Mouse (Mus musculus) embryo, embryonic 10.5 days (tissue): ENCODE results near the gene Tmprss6.

Experiments used
- DNase-seq: peaks from one replicate; pipeline ENCODE4 v3.0.0-alpha.2; 2015; ENCODE audit warnings: low spot score

The Tmprss6 gene

DNA sequence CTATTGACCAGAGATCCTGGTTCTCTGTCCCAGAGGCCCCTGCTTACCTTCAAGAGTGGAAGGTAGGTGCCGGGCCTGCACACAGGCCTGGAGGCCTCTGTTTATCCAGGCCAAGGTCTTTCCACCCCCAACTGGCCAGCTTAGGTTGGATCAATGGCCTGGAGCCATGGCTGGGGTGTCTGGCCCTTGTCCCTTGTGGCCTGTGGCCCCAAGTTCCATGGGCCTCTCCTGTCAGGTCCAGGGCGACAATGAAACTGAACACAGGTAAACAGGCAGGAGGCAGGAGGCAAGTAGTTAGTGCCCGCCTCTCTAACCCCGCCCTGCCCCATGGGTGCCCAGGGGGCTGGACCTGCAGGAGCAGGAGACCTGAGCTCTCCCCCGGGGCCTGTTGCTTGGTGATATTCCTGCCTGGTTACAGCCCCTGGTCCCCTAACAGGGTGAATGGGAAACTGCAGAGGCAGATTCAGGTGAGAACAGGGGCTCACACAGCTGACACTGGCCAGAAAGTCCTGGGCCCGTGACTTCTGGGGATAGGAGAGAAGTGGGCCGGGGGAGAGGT is at the start of gene Tmprss6:
Gene Tmprss6, minus strand, starts transcription at position 256 of the 559 bp plus-strand sequence.
- no peak for DNase-seq

DNA sequence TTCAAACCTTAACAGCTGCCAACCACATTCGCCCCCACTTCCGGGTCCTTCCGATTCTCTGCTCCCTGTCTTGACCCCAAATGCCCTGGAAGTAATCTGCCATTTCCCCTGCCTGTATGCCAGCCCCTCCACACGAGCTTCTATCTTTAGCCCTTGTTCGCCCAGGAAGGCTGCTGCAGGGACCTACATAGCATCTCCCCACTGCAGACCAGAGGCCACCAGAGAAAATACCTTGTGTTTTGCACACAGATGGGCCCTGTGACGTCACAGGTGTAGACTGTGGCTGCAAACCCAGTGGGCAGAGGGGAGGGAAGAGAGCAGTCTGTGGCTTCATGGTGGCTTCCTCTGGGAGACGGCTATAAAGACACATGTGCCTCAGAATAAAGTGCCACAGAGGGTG is 49.8 kb upstream of the Tmprss6 start:
- no peak for DNase-seq

DNA sequence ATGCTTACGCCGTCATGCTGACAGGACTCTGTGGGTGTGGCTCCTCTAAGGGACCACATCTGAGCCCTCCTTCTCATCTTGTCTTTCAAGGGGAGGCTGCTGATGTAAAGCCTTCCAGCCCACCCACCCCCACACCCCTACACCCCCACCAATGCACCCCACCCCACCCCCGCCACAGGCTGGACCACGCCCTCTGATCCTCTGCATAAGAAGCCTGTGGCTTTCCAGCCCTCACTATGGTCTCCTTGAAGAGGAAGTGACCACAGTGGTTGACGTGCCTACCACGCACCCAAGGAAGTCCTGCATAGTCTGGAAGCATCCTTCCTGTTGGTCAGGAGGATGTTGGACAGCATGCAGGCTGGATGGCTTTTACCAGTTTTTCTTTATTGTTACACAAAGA is 47.3 kb upstream of the Tmprss6 start:
- DNase-seq = no peak

DNA sequence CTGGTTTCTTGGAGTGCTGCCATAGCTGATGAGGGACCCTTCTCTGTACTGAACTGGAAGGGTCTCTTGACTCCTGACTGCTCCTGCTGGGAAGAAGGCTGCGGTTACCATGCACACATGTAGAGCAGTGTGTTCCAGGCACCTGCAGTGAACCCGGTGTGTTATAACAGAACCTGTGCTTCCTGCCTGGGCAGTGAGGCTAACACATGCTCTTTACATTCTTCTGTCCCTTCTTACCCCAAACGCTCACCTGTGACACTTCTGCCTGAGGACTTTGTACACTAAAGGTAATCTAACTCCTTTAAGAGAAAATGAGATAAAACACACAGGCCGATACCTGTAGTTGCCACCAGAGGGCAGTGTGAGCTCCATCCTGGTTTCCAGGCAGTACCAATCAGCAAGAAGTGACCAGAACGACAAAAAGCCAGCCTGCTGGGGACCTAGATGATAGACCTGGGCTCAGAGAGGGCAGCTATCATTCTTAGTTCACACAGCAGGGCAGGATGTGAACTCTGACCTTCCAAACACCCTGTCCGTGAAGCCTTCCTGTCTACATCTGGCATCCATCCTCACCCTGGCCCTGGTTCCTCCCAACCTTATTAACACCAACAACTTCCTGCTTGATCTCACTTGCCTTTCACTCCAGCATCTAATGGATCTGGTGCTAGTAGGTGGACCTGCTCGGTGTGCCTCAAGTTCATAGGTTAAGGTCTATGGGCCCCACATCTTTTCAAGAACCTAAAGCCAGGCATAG is 46.1 kb upstream of the Tmprss6 start:
- peak; percentile 87 for DNase-seq

DNA sequence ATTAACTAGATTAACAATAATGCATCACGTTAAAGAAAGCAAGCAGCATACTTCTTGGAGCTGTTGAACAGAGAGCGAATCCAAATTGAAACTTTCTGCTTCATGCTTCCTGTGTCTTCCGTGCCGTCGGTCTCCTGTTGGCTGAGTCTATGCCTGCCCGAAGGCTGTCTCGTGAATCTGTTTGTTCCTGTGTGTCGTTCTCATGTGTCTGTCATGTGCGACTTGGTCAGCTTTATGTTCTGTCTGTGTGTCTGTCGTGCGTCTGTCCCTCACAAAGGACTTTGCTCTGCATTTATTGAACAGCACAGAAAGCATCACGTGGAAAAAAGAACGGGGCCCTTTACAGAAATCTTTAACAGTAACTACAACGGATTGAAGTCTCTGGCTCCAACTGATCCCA is 44.6 kb upstream of the Tmprss6 start:
- no peak for DNase-seq

DNA sequence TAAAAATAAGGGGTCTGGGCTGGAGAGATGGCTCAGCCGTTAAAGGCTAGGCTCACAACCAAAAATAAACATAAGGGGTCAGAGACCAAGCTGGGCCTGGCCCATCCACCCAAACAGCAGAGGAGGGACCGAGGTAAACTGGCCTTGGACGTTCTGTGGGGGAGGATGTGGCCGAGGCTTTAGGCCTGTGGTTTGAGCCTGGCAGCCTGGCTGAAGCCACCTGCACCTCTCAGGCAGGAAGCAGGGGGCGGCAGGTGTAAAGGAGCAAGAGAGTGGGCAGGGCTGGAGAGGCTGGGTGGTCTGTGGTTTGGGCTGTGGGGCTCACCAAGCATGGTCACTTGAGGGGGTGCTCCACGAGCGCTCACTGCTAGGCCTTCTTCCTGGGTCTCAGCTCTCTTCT is 43.5 kb upstream of the Tmprss6 start:
- no peak for DNase-seq

DNA sequence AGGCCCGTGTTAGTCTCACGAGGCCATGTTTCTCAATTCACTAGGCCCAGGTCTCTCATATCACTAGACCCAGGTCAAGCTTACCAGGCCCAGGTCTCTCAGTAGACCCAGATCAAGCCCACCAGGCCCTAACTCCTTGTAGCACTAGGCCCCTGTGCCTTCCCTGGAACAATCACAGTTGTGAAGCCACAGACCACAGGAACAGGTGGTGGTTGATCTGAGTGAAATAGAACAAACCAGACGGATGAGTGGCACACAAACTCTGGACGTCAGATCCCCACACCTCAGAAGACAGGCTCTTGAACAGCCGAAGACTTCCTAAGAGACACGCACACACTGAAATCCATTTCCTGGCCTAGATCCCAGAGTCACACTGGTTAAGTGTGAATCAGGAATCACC is 42.3 kb upstream of the Tmprss6 start:
- DNase-seq = no peak

DNA sequence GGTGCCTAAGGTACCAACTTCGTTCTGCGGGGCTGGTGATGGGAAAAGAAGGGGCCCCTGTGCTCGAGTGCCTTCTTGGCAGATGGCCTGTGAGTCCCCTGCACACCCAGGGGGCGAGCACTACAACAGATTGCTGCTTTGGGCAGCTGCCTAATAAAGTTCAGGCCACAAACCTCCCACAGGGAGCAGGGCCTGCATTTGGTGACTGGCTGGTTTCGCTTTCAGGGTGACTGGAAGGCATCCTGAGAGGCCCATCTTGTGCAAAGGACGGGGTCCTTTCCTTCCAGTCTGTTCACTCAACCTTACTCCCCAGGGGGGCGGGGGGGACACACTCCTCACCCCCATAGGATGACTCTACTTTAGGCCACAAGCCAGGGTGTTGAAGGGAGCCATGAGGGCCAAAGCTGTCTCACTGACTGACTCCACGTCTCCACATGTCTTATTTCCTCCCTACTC is 41.7 kb upstream of the Tmprss6 start:
- DNase-seq = no peak

DNA sequence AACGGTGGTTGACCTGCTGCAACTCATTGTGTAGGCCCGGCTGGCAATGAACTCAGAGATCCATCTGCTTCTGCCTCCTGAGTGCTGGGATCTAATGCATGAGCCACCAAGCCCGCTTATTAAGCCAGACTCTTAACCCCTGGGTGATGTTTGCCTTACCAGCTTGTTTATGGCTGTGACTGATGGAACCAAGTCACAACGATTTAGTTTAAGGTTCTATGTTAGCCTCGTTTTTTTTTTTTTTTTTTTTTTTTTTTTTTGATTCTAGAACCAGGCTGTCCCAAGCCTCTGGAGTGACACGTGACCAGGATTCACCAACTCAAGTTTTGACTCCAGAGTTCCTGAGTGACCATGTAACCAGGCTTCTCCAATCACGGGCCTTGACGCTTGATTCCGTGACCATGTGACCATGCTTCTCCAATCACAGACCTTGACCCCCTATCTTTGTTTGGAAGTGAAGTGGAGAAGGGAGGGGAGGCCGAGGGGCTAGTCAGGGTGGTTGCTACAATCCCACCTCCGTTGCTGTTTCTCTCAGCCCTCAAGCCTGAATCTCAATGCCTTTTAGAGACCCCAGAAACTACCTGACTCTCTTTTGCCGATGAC is 41.0 kb upstream of the Tmprss6 start:
- peak; percentile 74 for DNase-seq

DNA sequence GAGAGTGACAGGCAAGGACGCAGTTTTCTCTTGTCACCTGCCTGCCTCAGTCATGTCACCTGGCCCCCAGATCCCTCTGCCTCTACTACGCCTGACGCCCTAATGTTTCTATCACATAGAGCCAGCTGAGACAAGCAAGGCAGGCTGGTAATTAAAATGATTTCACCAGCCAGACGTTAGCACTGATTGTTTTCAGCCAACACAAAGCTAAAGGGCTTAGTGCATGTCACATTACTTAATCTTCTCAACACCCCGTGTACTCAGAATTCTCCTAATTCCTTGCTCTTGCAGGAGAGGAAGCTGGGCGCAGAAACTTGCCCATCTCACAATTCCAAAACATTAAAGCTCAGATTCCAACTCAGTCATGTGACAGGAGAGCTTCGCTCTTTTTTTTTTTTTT is 40.0 kb upstream of the Tmprss6 start:
- no peak for DNase-seq

DNA sequence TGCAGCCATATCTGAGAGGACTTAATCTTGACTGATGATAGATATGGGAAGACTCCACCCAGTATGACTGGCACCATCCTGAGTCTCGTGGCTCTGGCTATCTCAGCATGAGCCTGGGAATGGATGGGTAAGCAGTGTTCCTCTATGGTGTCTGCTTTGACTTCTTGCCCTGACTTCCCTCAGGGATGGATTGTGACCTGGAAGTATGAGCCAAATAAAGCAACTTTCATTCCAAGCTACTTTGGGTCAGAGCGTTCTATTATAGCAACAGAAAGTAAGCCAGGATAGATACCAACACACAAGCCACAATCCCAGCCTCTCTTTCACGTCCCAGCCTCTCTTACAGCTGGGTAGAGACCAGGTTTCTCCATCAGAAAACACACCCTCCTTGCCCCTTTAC is 37.1 kb upstream of the Tmprss6 start:
- no peak for DNase-seq

DNA sequence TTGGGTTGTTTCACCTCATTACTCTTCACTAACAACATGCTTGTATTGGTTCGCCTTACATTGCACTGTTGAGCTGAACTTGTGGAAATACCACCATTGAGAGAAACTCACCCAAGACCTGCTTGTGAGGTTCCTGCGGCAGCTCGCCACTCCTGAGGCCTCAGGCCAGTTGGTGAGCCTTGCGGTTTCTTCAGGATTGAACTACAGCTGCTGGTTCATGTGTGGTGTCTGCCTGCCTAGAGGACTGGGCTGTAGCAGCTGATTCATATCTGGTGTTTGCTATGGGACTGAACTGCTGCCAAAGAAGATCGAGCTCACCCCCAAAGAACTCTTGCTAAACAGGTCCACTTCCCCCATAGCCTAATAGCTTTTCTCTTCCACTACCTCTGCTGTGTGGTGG is 36.4 kb upstream of the Tmprss6 start:
- DNase-seq = no peak

DNA sequence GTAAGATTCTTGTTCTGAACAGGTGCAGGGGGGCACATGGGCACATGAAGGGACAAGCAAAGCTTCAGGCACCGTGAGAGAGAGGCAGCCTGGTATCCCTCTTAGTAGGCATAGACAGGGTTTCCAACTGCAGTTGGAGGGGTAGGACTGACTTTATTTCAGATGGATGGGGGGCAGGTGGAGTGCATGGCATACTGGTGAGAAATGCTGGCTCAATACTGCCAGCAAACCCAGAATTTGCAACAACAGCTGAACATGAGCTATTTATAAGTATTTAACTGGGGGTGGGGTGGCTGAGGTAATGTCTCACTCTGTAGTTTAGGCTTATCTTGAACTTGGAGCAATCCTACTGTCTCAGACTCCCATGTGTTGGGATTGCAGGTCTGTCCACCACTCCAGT is 35.6 kb upstream of the Tmprss6 start:
- DNase-seq = no peak

DNA sequence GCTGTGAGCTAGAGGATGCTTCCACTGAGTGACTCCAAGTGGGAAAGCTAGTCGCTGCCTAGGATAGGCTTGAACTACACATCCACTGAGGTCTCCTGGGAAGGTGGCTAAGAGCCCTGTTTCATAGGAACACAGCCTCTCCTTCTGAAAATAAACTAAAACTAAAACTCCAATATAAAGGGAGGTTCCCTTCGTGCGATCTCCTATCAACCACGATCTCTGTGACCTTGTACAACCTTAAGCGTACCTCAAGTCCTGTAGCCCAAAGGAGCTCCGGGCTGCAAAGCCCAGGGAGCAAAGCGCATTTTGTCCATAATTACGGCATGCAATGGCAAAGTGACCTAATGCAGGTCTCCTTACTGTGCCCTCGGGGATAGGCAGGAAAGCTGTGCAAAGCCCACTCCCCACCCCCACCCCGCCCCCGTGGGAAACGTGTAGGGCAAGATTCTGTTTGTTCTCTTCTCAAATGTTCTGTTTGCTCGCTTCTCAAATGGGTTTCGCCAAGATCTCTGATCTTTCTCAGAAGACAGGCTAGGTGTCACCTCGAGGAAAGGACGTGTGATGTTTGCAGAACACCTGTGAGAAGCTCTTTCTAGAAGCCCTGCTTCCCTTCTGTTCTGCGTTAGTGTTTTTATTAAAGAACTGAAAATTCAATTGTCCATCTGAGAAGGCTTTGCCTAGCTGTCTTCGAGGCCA is 34.2 kb upstream of the Tmprss6 start:
- no peak for DNase-seq

DNA sequence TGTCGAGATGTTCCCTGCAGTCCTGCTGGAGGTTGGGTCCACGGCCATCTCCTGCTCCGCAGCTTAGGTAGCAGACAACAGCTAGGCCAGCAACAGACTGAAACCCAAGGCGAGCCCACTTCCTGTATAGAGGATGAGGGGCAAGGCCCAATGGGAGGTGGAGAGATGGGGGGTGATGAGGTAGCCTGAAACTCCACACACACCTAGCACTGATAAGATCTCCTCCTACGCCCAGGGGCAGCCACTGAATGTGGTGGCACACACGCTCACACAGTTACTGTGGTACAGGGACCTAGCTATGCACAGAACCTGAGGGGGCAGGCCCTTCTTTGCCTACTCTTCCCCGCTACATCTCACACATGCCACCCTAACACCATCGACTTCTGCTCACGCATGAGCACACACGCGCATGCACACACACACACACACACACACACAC is 26.6 kb upstream of the Tmprss6 start, which contains the start of gene Il2rb:
Gene Il2rb, minus strand, starts transcription at position 304 of the 439 bp plus-strand sequence.
- DNase-seq = no peak

DNA sequence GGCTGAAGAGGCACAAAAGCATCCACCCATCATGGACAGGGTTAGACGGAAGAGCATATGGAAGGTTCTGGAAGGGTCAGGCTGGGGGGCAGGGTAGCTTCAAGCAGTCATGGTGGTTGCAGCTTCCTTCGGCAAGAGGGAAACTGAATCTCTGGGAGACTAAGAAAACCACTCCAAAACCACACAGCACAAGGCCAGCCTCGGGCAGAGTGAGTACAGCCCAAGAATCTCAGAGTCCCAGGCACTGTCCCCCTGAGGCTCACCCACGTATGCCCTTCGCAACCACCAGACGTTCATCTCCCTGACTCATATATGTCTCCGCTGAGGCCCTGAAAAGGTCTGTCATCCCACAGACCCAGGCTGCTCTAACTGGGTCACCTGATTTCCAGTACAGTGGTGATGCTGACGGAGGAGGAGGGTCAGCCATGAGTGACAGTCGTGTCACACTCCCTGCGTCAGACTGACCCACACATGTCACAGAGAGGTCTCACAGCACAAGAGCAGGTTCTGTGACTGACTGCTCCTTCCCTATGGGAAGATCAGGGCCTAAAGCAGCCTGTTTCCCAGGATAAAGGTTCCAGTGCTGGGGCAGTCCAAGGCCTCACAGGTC is 25.1 kb upstream of the Tmprss6 start:
- DNase-seq = no peak

DNA sequence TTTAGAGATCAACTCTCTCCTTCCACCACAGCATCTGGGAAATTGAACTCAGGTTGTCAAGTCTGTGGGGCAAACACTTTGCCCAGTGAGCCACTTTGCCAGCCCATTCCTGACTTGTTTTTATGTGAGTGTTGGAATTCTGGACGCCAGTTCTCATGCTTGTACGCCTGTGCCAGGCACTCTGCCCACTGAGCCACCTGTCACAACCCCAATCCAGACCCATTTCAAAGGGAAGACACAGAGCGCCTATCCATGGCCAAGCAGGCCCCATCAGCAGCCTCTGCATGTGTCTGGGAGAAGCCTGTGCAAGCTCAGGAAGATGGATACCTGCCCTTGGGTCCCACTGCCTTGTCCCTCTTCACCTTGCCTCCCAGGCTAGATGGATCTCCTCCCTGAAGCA is 22.9 kb upstream of the Tmprss6 start:
- DNase-seq = no peak

DNA sequence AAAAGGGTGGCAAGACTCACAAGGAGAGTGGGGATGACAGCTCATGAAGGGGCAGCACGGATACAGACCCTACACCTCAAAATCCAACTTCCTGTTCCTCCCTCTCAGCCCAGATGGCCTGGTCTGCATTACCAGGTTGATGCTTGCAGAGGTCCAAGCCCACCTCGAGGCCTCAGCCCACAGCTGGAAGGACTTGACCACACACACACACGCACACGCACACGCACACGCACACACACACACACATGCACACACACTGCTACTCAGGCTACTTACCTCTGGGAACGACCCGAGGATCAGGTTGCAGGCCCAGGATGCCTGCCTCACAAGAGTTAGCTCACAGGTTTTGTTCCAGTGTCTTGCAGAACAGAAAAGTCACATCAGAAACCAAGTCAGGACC is 21.5 kb upstream of the Tmprss6 start:
- DNase-seq = no peak

DNA sequence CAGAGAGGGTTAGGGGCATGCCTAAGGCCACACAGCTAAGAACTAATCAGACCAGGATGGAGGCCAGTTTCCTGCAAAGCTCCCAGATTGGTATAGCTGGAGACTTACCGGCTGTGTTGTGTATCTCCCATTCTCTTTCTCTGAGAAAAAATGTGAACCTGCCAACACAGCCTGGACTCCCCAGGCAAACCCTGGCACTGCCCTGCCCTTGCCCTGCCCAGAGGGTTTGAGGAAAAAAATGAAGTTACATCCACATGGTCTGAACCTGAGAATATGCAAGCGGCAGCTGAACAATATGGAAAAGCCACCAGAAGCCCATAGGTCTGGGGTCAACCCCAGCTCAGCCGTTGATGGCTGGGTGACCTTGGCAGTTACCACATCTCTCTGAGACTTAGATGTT is 20.8 kb upstream of the Tmprss6 start:
- DNase-seq = no peak

DNA sequence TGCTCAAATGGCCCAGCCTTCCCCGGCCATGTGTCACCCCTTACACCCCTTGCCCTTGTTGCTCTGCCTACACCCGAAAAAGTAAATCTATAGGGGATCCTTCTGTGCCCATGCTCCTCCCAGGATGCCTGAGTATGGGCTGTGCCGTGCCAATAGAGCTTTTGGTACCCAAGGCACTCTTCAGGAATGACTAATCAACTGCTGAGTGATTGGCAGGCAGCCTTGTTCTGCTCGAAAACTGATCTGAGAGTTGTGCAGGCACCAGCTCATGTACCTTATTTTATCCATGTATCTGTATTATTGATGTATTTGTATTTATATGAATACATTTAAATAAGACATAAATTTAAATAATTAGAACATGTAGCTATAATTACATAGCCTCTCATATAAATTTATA is 18.6 kb upstream of the Tmprss6 start:
- DNase-seq = no peak

DNA sequence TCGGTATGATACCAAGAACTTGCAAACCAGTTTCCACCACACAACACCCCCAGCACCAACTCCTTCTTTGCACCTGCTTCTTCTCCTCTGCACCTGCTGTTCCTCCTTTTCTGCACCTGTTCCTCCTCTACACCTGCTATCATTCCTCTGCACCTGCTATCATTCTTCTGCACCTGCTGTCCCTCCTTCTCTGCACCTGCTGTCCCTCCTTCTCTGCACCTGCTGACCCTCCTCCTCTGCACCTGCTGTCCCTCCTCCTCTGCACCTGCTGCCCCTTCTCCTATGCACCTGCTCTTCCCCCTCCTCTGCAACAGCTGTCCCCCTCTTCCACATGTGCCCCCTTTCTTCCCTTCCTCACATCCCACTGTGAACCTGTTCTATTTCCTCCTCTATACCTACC is 18.1 kb upstream of the Tmprss6 start:
- DNase-seq = no peak

DNA sequence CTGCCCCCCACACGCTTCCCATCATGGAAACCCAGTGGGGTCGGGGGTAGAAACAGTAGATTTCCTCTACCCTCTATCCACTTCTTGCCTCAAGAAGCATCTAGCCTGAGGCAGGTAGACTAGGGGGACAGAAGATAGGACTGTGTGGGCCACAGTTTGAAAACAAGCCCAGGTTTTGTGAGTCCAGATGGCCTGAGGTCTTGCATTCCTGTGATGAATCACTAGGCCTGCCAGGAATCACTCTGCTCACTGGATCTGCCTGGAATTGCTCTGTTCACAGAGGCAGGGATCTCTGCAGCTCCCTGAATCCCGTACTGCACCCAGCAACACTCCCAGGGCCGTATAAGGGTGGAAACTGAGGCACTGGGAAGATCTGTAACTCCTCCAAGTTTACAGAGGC is 14.9 kb upstream of the Tmprss6 start:
- DNase-seq = no peak
